Mouse (Mus musculus): ENCODE measurements around the gene Arl3.

DNA sequence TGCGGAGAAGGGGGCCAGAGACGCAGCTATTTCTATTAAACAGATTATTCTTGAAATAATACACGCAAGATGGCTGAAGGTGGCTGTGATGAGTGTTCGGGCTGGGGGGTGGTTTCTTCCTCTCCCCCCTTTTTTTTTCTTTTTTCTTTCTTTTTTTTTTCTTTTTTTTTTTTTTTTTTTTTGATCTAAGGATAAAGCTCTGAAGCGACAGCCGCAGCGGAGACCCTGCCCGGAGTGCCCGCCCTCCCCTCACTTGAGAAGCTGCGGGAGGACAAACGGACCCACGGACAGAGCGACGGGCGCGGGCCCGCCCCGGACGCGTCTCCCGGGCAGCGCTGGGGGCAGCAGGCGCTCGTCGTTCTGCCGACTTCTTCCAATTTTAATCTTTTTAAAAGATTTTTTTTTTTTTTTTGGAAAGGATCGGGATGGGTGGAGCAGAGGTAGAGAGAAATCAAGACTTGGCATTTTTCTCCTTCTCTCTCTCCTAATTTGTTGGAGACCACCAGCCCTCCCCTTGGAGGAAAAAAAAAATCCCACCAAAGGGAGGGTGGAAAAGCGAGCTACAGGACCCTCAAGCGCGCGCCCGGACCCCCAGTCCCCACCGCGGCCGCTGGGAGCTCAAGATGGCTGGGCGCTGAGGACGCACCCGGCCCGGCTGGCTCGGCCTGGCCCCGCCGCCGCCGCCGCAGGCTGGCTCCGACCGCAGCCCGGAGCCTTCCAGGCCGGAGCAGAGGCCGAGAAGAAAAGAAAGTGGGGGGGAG, 72.2 kb downstream of the Arl3 start:
- no peak for TF ChIP-seq POLR2A (IDR thresholded peaks at IDR 0.05; ENCODE audit: borderline replicate concordance, low read depth, low read length)
- TF ChIP-seq CTCF (IDR thresholded peaks at IDR 0.05; ENCODE audit: low read depth, low read length): no peak
